Mouse (Mus musculus): ENCODE results near the gene Spon1. TPM values are rescaled to one million over a fixed set of nuclear protein-coding genes. Genes with fewer than 3 reads are reported as not detected.

The Spon1 gene
- 0.25 and 0.34 TPM in 2 replicates for polyA plus RNA-seq (2012; ENCODE audit: low replicate concordance)

GRCm38 (mm10) chr7:113765667-113766497 is at the start of gene Spon1:
Spon1 (plus strand) TSS chr7:113765998.

All from hematopoietic multipotent progenitor cell, adult 10-12 weeks (in vitro differentiated cells).